Mouse (Mus musculus) forebrain, embryonic 16.5 days (tissue): ENCODE results near the gene Phf23. TPM values are rescaled to one million over a fixed set of nuclear protein-coding genes. Genes with fewer than 3 reads are reported as not detected.

Experiments
- ATAC-seq: fragments of 200-750 bp; cut with Nextera tagmentation; 2 replicates; pipeline ENCODE4 v1.8.0; 2017; ENCODE audit warnings: mild to moderate bottlenecking, moderate library complexity
- H3K27ac ChIP-seq: fragments of 300-500 bp; sonication (generic); 2 replicates; pipeline ENCODE4 v1.5.1; 2014; ENCODE audit warnings: low read length, control low read depth
- H3K27me3 ChIP-seq: fragments of 300-500 bp; sonication (generic); replicated peaks from 2 replicates; pipeline ENCODE4 v1.6.1; 2014; ENCODE audit warnings: low read length; ENCODE audit not compliant: control insufficient read depth, insufficient read depth
- H3K36me3 ChIP-seq: fragments of 300-500 bp; sonication (generic); 2 replicates; pipeline ENCODE4 v1.6.1; 2014; ENCODE audit not compliant: control insufficient read depth, insufficient read depth
- H3K4me1 ChIP-seq: fragments of 300-500 bp; sonication (generic); replicated peaks from 2 replicates; pipeline ENCODE4 v1.6.1; 2014; ENCODE audit warnings: low read length; ENCODE audit not compliant: control insufficient read depth, insufficient read depth
- H3K4me2 ChIP-seq: fragments of 300-500 bp; sonication (generic); 2 replicates; pipeline ENCODE4 v1.6.1; 2014; ENCODE audit warnings: mild to moderate bottlenecking, low read length, control low read depth
- H3K4me3 ChIP-seq: fragments of 300-500 bp; sonication (generic); replicated peaks from 2 replicates; pipeline ENCODE4 v1.5.1; 2014; ENCODE audit warnings: mild to moderate bottlenecking, low read length, control low read depth
- H3K9ac ChIP-seq: fragments of 300-500 bp; sonication (generic); replicated peaks from 2 replicates; pipeline ENCODE4 v1.6.1; 2014; ENCODE audit warnings: low read depth, low read length, control low read depth
- H3K9me3 ChIP-seq: fragments of 300-500 bp; sonication (generic); 2 replicates; pipeline ENCODE4 v1.6.1; 2016; ENCODE audit warnings: low read length; ENCODE audit not compliant: control insufficient read depth
- WGBS: fragments of 180-500 bp; shearing (Covaris S2); extraction: QIAGEN DNeasy Blood & Tissue Kit; methylation state at CpG from one replicate; pipeline ENCODE4 v1.1.7; 2014; 5-methylcytosine and 5-hydroxymethylcytosine counted together
- polyA plus RNA-seq: library from polyadenylated mRNA; unstranded; fragments of >200 nt; fragmentation: Nextera tagmentation; extraction: Ambion mirVana; gene quantifications from 2 replicates; pipeline ENCODE4 v1.2.1, GENCODE M21; 2015

Gene Phf23
- polyA plus RNA-seq, 1 experiment from 2014 or later = 63.7 TPM

GRCm38 (mm10) chr11:69996161-69997061 lies 834 bp downstream of the Phf23 start:
- peak overlapping the region; percentile 80 for H3K27ac ChIP-seq
- peak overlapping the region; percentile 63 for H3K4me2 ChIP-seq
- peak overlapping the region; percentile 74 for H3K9ac ChIP-seq
- no peaks in the 10 kb centered on the region for H3K9me3 ChIP-seq
- WGBS = under 1% methylated on average over 63 of the region's 66 CpGs
- H3K4me3 ChIP-seq = peak overlapping the region; percentile 71
- peaks cover 31% of the 10 kb centered on the region for H3K4me1 ChIP-seq
- ATAC-seq = no peak
- peaks cover 19% of the 10 kb centered on the region for H3K36me3 ChIP-seq
- H3K27me3 ChIP-seq = no peaks in the 10 kb centered on the region

GRCm38 (mm10) chr11:69997070-69997509 lies 1.5 kb downstream of the Phf23 start:
- no peaks in the 10 kb centered on the region for H3K27me3 ChIP-seq
- peak overlapping the region; percentile 74 for H3K9ac ChIP-seq
- H3K36me3 ChIP-seq = peaks cover 19% of the 10 kb centered on the region
- peak overlapping the region; percentile 80 for H3K27ac ChIP-seq
- no peaks in the 10 kb centered on the region for H3K9me3 ChIP-seq
- peak; percentile 7 for ATAC-seq
- under 1% methylated on average over 38 of the region's 44 CpGs for WGBS
- peak overlapping the region; percentile 63 for H3K4me2 ChIP-seq
- peak overlapping the region; percentile 71 for H3K4me3 ChIP-seq
- peaks cover 37% of the 10 kb centered on the region for H3K4me1 ChIP-seq

- no peaks in the 10 kb centered on the region for H3K27me3 ChIP-seq
- H3K4me2 ChIP-seq = no peak overlapping the region
- H3K4me1 ChIP-seq = peaks cover 44% of the 10 kb centered on the region
- no peak for ATAC-seq
- H3K36me3 ChIP-seq = peaks cover 16% of the 10 kb centered on the region
- H3K27ac ChIP-seq = no peak overlapping the region
- 92% methylated on average over 27 of the region's 27 CpGs for WGBS
- no peak overlapping the region for H3K4me3 ChIP-seq
- H3K9ac ChIP-seq = no peak overlapping the region
- no peaks in the 10 kb centered on the region for H3K9me3 ChIP-seq
These were observed 3.3 kb downstream of the Phf23 start for GRCm38 (mm10) chr11:69998567-69999491.

GRCm38 (mm10) chr11:69999666-70000065 lies 4.1 kb downstream of the Phf23 start:
- Histone ChIP-seq H3K4me1 (peaks cover 42% of the 10 kb centered on the region), H3K27ac (no peak overlapping the region; the same call in 1 of the 2 replicates), H3K9me3 (no peaks in the 10 kb centered on the region), H3K9ac (no peak overlapping the region), H3K36me3 (peaks cover 11% of the 10 kb centered on the region), H3K4me2 (no peak overlapping the region), H3K27me3 (no peaks in the 10 kb centered on the region), H3K4me3 (no peak overlapping the region)
- no peak for ATAC-seq
- WGBS = 82% methylated on average over 8 of the region's 8 CpGs

GRCm38 (mm10) chr11:70000396-70000898 lies 4.9 kb downstream of the Phf23 start, which contains the start of gene Dvl2:
Dvl2 (plus strand) TSS chr11:70000595.
- Histone ChIP-seq H3K27me3 (no peaks in the 10 kb centered on the region), H3K4me2 (peak within 1 kb of the TSS; percentile 95), H3K4me1 (peaks cover 42% of the 10 kb centered on the region), H3K27ac (peak within 1 kb of the TSS; percentile 97), H3K9ac (peak within 1 kb of the TSS; percentile 83), H3K4me3 (peak within 1 kb of the TSS; percentile 82), H3K9me3 (no peaks in the 10 kb centered on the region), H3K36me3 (peaks cover 11% of the 10 kb centered on the region; the same call in 1 of the 2 replicates)
- ATAC-seq = peak; percentile 69
- under 1% methylated on average over 48 of the region's 48 CpGs for WGBS

GRCm38 (mm10) chr11:70001159-70001558 lies 5.6 kb downstream of the Phf23 start:
- Histone ChIP-seq H3K36me3 (peaks cover 17% of the 10 kb centered on the region), H3K27me3 (no peaks in the 10 kb centered on the region), H3K4me3 (peak overlapping the region; percentile 82), H3K4me1 (peaks cover 42% of the 10 kb centered on the region), H3K9ac (peak overlapping the region; percentile 83), H3K27ac (peak overlapping the region; percentile 97), H3K4me2 (peak overlapping the region; percentile 95), H3K9me3 (no peaks in the 10 kb centered on the region)
- WGBS = 8% methylated on average over 8 of the region's 8 CpGs
- ATAC-seq = no peak

- peak overlapping the region; percentile 95 for H3K4me2 ChIP-seq
- peaks cover 24% of the 10 kb centered on the region for H3K36me3 ChIP-seq
- peak overlapping the region; percentile 82 for H3K4me3 ChIP-seq
- no peak for ATAC-seq
- no peak overlapping the region for H3K9ac ChIP-seq
- peaks cover 42% of the 10 kb centered on the region for H3K4me1 ChIP-seq
- no peak overlapping the region for H3K27ac ChIP-seq
- no peaks in the 10 kb centered on the region for H3K27me3 ChIP-seq
- H3K9me3 ChIP-seq = no peaks in the 10 kb centered on the region
These were observed 6.3 kb downstream of the Phf23 start for GRCm38 (mm10) chr11:70001865-70002264.

- H3K4me3 ChIP-seq = no peak overlapping the region
- no peak for ATAC-seq
- no peaks in the 10 kb centered on the region for H3K9me3 ChIP-seq
- H3K4me1 ChIP-seq = peaks cover 39% of the 10 kb centered on the region
- peak overlapping the region; percentile 95 for H3K4me2 ChIP-seq
- 89% methylated on average over 2 of the region's 2 CpGs for WGBS
- peaks cover 29% of the 10 kb centered on the region for H3K36me3 ChIP-seq
- no peak overlapping the region for H3K9ac ChIP-seq
- H3K27ac ChIP-seq = no peak overlapping the region
- H3K27me3 ChIP-seq = no peaks in the 10 kb centered on the region
These were observed 6.9 kb downstream of the Phf23 start for GRCm38 (mm10) chr11:70002471-70002870.

- Histone ChIP-seq H3K4me2 (no peak overlapping the region), H3K9ac (no peak overlapping the region), H3K36me3 (peaks cover 40% of the 10 kb centered on the region), H3K9me3 (no peaks in the 10 kb centered on the region), H3K27ac (no peak overlapping the region), H3K27me3 (no peaks in the 10 kb centered on the region), H3K4me3 (no peak overlapping the region), H3K4me1 (peaks cover 29% of the 10 kb centered on the region)
- ATAC-seq = no peak
- 47% methylated on average over 5 of the region's 5 CpGs for WGBS
These were observed 9.9 kb downstream of the Phf23 start for GRCm38 (mm10) chr11:70005521-70005920.
